Mouse (Mus musculus): ENCODE measurements at regions not wholly inside any gene's neighbourhood (a gene's known extent, or its start where the extent isn't known, plus 50 kb on each side); places are given as distances from the start of the nearest gene placed in this dataset.

DNA sequence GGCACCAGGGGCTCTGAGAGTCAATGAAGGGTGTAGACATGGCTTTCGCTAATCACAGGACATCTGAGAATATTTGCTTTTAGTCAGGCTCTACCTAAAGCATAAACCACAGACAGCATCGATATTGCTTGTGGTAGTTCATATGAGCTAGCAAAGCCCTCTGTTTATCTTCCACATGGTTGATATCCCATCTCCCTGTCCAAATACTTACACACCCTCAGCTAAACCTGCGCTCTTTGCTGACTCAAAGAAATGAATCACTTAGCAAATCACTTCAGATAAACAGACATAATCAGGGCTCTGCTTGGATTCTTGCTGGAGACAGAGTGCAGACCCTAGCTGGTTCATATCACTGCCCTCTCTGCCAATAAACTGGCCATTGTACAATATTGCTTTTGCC, 298.8 kb downstream of the Rnd3 start:
- DNase-seq: no peak
- intact Hi-C loops (cut with DNase I): no loop called here

DNA sequence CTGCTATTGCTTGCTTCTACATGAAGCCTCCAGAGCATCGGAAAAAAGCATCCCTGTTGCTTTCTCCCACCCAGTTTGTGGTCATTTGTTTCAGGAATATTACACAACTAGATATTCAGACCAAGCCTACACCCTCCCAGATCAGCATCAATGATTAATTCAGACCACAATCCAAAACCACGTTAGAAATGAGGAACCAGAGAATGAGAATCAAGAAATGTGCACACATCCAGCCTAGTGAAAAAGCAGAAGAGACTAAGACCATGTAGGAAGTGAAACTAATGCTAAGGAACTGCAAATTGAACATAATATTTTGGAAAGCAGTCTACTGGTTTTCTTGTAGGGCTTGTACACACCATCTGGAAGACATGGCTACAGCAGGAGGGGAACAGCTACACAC, 307.0 kb downstream of the Rnd3 start:
- intact Hi-C loops (cut with DNase I): no loop called here
- DNase-seq: no peak

DNA sequence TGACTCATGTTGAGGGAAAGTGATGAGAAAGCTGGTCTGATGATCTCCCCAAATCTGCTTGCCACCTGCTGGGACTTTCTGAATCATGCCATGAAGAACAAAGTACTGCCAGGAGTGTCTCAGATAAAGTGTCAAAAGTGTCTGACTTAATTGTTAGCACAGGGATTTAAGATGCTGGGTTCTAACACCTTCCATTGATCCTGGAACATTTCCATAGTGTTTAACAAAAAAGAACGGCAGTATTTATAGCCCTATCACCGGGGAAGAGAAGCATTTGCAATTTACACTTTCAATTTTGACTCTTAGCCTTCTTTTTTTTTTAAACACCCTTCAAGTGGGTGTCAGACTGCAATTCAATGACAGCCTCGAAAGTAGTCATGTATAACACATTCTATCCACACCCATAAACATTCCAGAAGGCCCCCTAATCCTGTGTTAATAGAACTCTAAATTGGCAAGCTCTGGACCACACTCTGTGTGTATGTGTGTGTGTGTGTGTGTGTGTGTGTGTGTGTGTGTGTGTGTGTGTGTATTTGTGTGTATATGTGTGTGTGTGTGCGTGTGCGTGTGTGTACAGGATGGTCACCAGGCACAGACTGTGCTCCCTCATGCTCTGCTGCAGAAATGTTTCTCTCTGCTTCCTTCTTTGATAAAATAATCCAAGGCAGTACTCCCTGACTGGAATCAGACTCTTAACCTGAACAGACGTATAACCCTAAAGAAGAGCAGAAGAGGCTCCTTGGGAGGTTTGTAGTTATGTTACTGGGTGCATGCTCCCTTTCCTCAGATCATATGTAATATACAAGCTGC, 313.2 kb downstream of the Rnd3 start:
- DNase-seq: no peak
- intact Hi-C loops (cut with DNase I): no loop called here

DNA sequence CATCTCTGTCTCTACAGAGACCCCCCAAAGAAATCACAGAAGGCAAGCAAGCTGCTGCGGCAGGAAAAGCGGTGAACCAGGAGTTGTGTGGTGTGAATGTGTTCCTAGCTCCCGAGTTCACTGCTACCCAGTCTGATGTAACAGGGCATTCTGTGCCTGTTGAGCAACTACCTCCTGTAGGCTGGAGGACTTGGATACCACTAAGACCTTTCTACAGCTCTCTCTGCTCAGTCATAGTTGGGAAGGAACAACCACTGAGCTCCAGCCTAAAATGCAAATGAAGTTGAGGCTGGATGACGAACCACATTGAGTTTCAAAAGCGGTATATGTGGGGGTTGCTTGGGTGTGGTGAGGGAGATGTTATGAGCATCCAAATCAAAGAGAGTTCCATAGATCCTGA, 315.1 kb downstream of the Rnd3 start:
- DNase-seq: no peak
- intact Hi-C loops (cut with DNase I): no loop called here

DNA sequence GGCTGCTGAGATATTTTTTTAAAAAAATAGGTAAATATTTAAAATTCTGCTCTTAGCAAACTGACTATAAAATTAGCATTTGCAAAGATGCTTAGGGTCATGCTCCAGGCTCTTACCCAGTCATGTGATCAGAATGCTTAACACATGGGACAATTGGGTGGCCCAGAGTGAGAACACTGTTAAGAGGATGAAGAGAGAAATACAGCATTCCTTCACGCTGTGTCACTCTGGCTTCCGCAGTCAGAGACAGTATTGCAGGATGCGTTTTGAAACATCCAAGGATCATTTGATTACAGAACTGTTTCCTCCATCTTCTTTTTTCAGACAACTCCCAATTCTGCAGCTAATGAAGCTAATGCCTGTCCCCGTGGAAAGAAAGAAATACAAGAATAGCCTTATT, 316.4 kb downstream of the Rnd3 start:
- DNase-seq: no peak
- intact Hi-C loops (cut with DNase I): no loop called here

DNA sequence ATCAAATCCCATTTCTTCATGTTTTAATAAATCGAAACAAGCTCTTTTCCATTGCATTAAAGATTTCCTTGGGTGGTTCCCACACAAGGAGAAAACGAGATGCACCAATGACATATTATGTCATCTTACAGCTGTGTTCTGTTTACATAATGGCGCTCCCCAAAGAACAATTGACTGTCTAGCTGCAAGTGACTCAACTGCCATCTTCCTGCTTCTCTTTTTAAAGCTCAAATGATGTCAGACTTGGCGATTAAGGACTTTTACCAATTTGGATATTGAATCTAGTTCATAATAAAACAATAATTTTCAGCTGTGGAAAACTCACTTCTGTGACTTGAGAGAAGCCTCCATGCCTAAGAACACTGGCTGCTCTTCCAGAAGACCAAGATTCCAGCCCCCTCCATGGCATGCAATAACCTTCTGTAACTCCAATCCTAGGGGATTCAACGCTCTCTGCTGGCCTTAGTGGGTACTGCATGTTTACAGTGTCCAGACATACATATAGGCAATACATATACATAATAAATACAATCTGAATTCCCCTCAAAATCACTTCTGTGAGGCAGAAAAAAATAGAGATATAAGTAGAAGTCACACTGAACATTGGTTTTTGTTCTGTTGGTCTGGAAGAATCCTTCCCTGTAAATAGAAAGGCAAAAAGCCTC, 318.7 kb downstream of the Rnd3 start:
- intact Hi-C loops (cut with DNase I): no loop called here
- DNase-seq: no peak

DNA sequence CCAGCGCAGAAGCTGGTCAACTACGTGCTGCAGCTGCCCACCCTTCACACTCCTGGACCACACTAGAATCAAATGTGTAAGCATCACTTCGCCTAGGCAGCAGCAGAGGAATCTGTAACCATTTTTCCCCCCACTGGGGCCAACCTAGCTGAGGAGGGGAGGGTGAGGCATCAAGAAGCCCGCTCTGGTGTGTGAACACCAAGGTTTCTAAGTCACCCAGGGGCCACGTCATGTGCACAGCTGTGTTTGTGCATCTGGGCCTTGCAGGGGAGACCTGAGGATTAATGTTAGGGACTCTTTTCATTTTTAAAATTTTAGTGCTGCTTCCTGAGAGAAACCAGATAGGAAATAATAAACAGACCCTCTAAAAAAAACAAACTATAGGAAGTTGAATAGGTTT, 321.8 kb downstream of the Rnd3 start:
- intact Hi-C loops (cut with DNase I): no loop called here

DNA sequence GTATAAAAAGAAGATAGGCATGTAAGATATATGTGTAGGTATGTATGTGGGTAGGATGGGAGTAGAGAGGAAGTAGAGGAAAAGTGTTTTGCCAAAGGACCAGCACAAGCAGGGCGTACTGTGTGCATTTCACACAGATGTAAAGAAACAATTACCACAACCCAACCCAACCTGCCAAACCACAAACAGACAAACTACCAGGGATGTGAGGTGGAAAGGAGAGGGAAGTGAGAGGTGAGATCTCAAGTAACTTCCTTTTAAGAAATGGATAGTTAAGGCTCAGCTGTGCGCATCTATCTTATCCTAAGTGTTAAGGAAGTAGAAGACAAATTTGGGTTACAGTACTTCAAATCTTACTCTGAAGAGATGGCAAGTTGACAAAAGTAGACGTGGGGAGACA, 322.4 kb downstream of the Rnd3 start:
- no peak for DNase-seq
- intact Hi-C loops (cut with DNase I): no loop called here

More for the DNA sequence above, 321.8 kb downstream of the Rnd3 start:
- DNase-seq: no peak

DNA sequence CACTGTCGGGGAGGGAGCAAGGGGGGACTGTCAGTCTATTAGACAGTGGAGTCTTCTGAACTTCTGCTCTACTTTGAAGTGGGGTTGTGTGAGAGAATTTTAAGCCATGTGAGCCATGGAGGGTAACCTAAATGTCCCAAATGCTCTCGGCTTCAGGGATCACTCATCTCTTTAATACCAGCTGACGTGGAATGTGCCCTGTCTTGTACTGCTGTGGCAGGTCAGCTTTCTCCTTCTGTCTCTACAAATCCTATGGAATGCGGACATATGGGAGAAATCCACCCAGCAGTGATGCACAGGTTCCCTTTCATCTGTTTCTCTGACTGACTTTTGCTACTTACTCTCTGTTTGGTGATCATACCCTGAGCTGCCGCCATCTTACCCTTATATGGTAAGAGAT, 323.3 kb downstream of the Rnd3 start:
- DNase-seq: no peak
- intact Hi-C loops (cut with DNase I): no loop called here

DNA sequence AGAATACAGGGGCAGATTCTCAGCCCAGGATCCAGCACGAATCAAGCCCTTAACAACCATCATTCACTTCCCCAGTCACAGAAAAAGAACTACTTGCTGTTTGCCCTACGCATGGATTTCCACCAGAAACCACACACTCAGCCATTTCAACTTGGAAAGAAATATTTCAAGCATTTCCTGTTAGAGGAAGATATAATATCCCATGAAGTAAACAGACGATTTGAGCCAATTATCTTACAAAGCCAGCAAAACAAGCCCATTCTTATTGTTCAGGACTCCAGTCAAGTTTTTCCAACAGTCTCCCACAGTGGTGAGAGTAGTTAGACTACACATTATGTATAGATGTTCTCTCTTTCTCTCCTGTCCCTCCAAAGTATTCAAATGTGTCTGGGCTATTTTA, 324.1 kb downstream of the Rnd3 start:
- intact Hi-C loops (cut with DNase I): no loop called here
- no peak for DNase-seq

DNA sequence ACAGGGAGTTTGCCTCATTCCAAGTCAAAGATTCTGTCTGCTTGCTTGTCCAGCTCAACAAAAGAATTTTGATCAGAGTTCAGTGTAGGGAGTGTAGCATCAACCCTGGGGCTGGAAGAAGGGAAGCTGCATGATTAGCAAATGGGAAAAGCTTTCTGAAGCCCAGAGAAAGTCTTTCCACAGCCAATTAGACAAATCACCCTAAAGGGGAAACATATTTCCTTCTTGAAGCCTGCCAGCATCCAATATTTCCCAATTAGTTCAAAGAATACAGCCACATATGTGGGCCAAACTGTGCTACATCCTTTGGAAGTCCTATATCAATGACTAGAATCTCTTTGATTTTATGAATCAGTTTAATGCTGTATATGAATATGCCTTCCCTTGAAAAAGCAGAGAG, 326.2 kb downstream of the Rnd3 start:
- intact Hi-C loops (cut with DNase I): no loop called here

DNA sequence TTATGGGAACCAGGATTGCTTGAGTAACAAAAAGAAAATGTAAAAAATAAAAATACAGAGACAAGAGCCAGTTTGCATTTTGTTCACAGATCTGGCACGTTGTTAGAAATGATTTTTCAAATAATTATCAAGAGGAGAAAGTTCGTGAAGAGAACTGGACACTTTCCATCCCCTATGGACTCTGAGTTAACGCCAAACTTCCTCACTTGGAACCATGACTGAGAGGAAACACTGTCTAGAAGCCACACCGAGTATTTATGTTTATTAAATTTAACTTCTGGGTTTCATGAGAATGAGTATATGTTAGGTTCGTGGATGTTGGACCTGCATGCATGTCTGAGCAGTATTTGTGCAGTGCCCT, 329.6 kb downstream of the Rnd3 start:
- intact Hi-C loops (cut with DNase I): no loop called here
- no peak for DNase-seq

More for the DNA sequence above, 326.2 kb downstream of the Rnd3 start:
- DNase-seq: no peak

DNA sequence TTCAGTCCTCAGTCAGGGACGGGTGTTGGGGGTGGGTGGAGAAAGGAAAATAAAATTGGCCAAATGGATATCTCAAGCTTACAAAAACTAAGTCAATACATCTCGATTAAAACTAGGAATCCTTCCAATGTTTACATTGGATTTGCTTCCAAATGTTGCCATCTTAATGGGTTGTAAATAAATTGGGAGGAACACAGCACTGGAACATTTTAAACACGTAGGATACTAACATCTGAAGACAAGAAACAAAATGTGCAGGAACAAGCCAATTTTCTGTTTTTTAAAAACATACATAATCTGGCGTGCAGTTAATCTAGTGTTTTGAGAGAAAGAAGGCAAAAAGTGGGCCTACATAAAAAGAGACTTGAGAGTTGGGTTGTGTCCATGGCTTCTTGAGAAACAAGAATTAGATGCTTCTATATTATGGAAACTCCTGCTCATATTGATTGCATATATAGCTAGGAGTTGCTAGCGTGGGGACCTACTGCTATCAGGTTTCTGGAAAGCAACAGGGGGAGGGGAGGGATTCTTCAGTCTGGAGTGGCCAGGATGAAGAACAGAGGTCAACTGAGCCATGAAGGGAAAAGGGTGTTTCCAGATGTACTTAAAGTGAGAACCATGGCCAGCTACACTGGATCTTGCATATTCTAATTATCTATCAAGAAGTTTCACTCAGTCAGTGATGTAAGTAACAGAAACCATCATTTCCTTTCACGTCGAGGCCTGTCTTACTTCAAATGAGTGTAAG, 330.2 kb downstream of the Rnd3 start:
- intact Hi-C loops (cut with DNase I): no loop called here
- DNase-seq: no peak

DNA sequence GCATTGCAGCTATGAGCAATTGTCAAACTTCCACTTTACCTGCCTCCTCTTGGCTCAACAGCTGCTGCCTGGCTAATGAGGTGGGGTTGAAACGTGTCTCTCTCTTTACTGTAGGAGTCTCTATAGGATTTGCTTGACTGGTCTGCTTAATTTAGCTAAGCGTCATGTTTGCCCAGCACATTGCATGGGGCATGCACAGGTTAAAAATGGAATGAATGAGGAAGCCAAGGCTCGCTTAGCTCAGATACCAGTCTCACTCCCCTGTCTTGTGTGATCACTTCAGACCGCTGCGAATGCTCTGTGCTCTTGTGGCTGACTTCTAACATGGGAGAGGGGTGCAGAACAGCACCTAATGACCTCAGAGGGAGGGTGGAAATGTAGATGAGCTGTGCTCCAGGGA, 332.5 kb downstream of the Rnd3 start:
- intact Hi-C loops (cut with DNase I): no loop called here
- no peak for DNase-seq

DNA sequence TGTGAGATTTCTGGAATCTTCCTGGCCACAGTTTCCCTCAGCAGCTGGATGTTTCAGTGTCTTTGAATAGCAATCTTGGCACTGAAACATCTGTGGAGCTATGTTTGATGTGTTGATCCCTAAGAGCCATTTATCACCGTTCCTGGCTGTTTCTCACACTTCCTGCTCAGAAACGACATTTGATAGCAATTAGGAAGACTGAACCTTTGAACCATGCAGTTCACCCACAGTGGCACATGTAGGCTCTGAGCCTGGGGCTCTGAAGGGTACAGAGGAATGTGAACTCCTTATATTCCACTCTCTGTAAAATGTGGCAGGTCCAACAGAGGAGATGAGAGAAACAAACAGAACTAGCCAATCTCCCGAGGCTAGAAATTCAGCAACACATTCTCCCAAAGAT, 333.4 kb downstream of the Rnd3 start:
- DNase-seq: no peak
- intact Hi-C loops (cut with DNase I): no loop called here

DNA sequence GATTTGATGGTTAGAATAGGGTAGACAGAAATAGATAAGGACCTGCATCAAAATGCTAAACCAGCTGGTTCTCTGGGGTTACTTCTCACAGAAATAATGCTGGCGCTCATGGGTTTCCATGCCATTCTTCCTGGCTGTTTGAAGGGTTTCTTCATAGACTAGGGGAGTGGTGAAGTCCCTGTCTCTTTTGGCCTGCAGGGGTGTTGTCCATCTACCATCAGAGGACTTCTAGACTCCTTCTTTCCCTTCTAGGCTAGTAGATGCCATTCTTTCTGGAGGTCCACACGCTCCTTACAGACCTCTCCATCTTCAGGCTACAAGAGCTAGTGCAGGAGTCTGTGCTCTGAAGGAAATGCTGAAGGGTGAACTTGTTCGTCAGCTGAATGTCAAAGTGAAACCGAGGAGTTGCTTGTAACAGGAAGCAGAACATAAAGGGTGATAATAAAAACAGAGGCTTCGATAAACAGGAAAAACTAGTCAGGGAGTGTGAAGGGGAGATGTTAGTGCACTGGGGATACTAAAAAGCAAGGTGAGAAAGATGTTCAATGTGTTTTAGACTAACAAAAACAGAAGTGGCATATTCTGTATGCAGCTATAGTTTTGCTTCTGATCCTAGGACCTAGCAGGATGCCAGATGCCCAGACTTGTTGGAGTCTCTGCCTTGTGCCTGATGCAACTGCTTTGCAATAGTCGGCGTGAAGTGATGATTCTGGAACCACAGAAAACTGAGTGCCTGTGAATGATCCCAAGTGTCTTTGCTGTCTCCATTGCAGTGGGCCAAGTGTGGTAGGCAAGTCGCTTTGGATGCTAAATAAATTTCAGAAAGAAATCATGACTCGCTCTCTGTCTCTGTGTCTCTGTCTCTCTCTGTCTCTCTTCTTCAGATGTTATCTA, 335.1 kb downstream of the Rnd3 start:
- no peak for DNase-seq

DNA sequence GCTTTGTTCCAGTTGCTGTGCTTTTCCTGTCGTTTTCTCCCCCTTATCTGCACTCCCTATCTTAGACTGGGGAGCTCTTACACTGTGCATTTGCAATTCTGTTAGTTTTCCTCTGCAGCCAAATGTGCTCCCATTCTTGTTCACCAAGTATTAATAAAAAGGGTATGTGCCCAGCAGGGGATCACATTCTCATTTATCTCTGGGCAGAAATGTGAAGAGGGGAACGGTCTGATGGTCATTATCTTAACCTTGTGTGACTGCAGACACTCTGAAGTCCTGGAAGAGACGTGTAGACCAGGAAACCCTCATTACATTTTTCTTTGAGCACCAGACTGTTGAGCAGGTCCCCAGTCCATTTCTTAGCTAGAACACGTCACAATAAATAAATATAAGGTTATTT, 336.6 kb downstream of the Rnd3 start:
- no peak for DNase-seq
- intact Hi-C loops (cut with DNase I): no loop called here

More for the DNA sequence above, 335.1 kb downstream of the Rnd3 start:
- intact Hi-C loops (cut with DNase I): no loop called here

DNA sequence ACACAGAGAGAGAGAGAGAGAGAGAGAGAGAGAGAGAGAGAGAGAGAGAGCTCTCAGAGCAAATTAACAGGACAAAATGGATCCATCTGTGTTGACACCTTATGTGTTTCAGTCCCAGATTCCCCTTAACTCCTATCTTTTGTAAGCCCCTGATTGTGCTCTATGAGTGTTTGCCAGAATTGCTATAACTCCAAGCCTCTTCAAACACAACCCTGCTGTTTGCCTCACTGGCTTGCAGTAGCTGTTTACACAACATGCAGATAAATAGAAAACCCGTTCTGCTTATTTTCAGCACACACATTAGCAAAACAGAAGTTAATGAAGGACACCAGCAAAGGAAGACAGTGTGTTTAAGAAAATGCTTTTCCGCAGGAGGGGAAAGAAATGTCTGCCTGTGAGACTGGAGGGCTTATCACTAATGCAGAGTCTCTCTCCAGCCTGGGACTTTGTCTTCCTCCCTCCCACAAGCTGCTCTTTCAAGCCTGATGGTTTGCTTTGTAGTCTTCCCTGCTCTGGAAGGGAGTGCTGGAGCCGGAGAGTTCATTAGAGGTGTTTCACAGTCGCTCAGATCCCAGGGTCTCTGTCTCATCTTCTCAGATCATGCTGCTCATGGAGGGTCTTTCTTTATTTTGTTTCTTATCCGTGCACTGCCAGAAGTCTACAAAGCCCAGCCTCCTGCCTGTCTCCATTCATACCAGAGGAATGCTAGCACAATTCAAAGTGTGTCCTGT, 338.4 kb downstream of the Rnd3 start:
- intact Hi-C loops (cut with DNase I): no loop called here
- DNase-seq: no peak

DNA sequence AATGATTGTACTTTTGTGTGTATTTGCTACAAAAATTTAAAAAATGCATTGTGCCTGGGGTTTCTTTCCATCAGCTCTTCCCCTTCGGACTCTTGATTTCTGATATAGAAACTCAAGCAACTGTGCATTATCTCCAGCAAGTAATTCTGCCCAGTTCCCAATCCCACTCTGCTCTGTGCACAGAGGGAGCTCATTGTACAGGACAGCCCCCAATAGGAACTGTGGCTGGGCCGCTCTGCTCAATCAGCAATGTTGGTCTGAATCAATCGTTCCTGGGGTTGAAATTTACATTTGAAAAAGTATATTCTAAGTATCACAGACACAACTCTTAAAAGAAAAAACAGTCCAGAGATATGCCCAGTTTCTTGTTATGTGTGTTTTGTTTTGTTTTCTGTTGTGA, 339.1 kb downstream of the Rnd3 start:
- no peak for DNase-seq
- intact Hi-C loops (cut with DNase I): no loop called here
